Mouse (Mus musculus): ENCODE data around the gene Vmn1r225. TPM values are rescaled to one million over a fixed set of nuclear protein-coding genes. Genes with fewer than 3 reads are reported as not detected.

Gene Vmn1r225
- polyA plus RNA-seq (2014; fragmentation: Illumina TruSeq; extraction: RNeasy Lipid Tissue Mini Kit (QIAGEN cat#74804); ENCODE audit: low read depth, low replicate concordance), result not detected

DNA sequence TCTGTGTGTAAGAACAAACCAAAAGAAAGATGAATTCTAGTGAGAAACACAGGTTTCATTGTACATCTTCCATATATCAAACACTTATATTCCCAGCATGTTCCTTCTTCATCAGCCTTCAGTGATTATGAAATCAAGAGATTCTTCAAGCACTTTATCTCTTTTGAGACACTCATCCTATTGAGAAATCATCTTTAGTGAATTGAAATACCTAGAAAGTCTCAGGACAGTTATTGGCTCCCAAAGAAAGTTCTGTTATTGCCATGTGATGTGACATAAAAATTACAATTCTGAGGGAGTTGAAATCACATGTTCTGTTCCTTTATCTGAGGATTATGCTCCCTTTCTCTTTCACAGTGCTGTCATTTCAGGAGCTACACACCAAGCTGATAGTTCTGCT is at the start of gene Vmn1r225:
Gene Vmn1r225 (plus strand): TSS at position 301 of the 400 bp plus-strand sequence.

DNA sequence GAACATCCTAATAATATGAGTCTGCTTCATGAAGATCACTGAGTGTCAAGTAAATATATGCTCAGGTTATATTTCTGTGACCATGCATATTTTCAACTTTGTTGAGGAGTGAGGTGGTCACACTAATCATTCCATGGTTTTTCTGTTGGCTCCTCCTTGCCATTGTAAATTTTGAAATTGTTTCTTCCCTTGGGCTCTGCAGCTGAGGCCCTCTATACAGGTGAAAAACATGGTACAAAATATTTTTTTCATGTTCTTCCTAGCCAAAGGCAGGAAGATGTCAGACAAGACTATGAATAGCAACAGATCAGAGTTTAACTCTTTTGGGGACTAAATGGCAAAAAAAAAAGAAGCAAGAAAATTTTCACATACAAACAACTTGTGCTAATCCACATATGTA is 16.7 kb upstream of the Vmn1r225 start, which contains the start of gene Vmn2r108:
Gene Vmn2r108 (minus strand): TSS at position 101 of the 400 bp plus-strand sequence.

Other genes starting within 250 kb of the Vmn1r225 start
- gene Vmn2r106, start 212.6 kb upstream of the Vmn1r225 start, polyA plus RNA-seq (2014; fragmentation: Illumina TruSeq; extraction: RNeasy Lipid Tissue Mini Kit (QIAGEN cat#74804); ENCODE audit: low read depth, low replicate concordance), result not detected
- 0.91 TPM for gene Vmn2r107, start 152.9 kb upstream of the Vmn1r225 start, polyA plus RNA-seq (2014; fragmentation: Illumina TruSeq; extraction: RNeasy Lipid Tissue Mini Kit (QIAGEN cat#74804); ENCODE audit: low read depth, low replicate concordance)
- gene Vmn1r224, start 84.0 kb upstream of the Vmn1r225 start, polyA plus RNA-seq (2014; fragmentation: Illumina TruSeq; extraction: RNeasy Lipid Tissue Mini Kit (QIAGEN cat#74804); ENCODE audit: low read depth, low replicate concordance), result 2.2 TPM
- gene Vmn2r108, start 16.8 kb upstream of the Vmn1r225 start, polyA plus RNA-seq (2014; fragmentation: Illumina TruSeq; extraction: RNeasy Lipid Tissue Mini Kit (QIAGEN cat#74804); ENCODE audit: low read depth, low replicate concordance), result not detected
- gene Vmn2r109, start 66.6 kb downstream of the Vmn1r225 start, polyA plus RNA-seq (2014; fragmentation: Illumina TruSeq; extraction: RNeasy Lipid Tissue Mini Kit (QIAGEN cat#74804); ENCODE audit: low read depth, low replicate concordance), result not detected
- 0.01 TPM for gene Vmn2r110, start 98.3 kb downstream of the Vmn1r225 start, polyA plus RNA-seq (2014; fragmentation: Illumina TruSeq; extraction: RNeasy Lipid Tissue Mini Kit (QIAGEN cat#74804); ENCODE audit: low read depth, low replicate concordance)
- gene Fpr-rs3, start 126.7 kb downstream of the Vmn1r225 start, polyA plus RNA-seq (2014; fragmentation: Illumina TruSeq; extraction: RNeasy Lipid Tissue Mini Kit (QIAGEN cat#74804); ENCODE audit: low read depth, low replicate concordance), result not detected
- gene Vmn1r226, start 184.7 kb downstream of the Vmn1r225 start, polyA plus RNA-seq (2014; fragmentation: Illumina TruSeq; extraction: RNeasy Lipid Tissue Mini Kit (QIAGEN cat#74804); ENCODE audit: low read depth, low replicate concordance), result 2.1 TPM
- gene Vmn1r227, start 231.7 kb downstream of the Vmn1r225 start, polyA plus RNA-seq (2014; fragmentation: Illumina TruSeq; extraction: RNeasy Lipid Tissue Mini Kit (QIAGEN cat#74804); ENCODE audit: low read depth, low replicate concordance), result not detected

Data from testis, adult 10 weeks (tissue).